Mouse (Mus musculus) liver, embryonic 14.5 days (tissue): ENCODE data around the gene Sh3glb1. TPM values are rescaled to one million over a fixed set of nuclear protein-coding genes. Genes with fewer than 3 reads are reported as not detected.

ENCODE experiments used
- ATAC-seq: fragments of 200-750 bp; cut with Nextera tagmentation; 2 replicates; pipeline ENCODE4 v1.8.0; 2017; ENCODE audit warnings: moderate number of reproducible peaks, mild to moderate bottlenecking, moderate library complexity; ENCODE audit not compliant: insufficient read depth
- DNase-seq, 3 experiments: peaks; one replicate each; pipeline ENCODE4 v3.0.0-alpha.2; 2012 to 2013; ENCODE audit warnings: low read depth in 3 of 3, low spot score in 3 of 3
- H3K27ac ChIP-seq: fragments of 300-500 bp; sonication (generic); 2 replicates; pipeline ENCODE4 v1.5.1; 2014; ENCODE audit warnings: moderate library complexity, mild to moderate bottlenecking, control low read depth, inconsistent platforms
- H3K27me3 ChIP-seq: fragments of 300-500 bp; sonication (generic); 2 replicates; pipeline ENCODE4 v1.6.1; 2014; ENCODE audit warnings: mild to moderate bottlenecking, low read length, moderate library complexity; ENCODE audit not compliant: control insufficient read depth, insufficient read depth
- H3K36me3 ChIP-seq: fragments of 300-500 bp; sonication (generic); replicated peaks from 2 replicates; pipeline ENCODE4 v1.6.1; 2014; ENCODE audit warnings: low read depth; ENCODE audit not compliant: control insufficient read depth, insufficient read depth
- H3K4me1 ChIP-seq, 2 experiments: fragments of 200-500 bp in 1 of 2; fragments of 300-500 bp in 1 of 2; sonication (generic) in 1 of 2; replicated peaks; 2 replicates each; pipeline ENCODE4 v1.6.1; 2012 to 2014; ENCODE audit warnings: antibody characterized with exemption in 1 of 2, inconsistent platforms in 1 of 2, low read length in 1 of 2; ENCODE audit not compliant: control insufficient read depth in 2 of 2, insufficient read depth in 2 of 2
- H3K4me2 ChIP-seq: fragments of 300-500 bp; sonication (generic); 2 replicates; pipeline ENCODE4 v1.6.1; 2014; ENCODE audit warnings: low read depth, mild to moderate bottlenecking, control low read depth, moderate library complexity
- H3K4me3 ChIP-seq, 2 experiments: fragments of 200-500 bp in 1 of 2; fragments of 300-500 bp in 1 of 2; sonication (generic) in 1 of 2; 2 replicates each; pipeline ENCODE4 v1.5.1; 2012 to 2014; ENCODE audit warnings: low read depth in 2 of 2, low read length in 2 of 2, mild to moderate bottlenecking in 2 of 2, control low read depth in 1 of 2, inconsistent platforms in 1 of 2, moderate library complexity in 1 of 2; ENCODE audit not compliant: insufficient read depth in 1 of 2
- H3K9ac ChIP-seq: fragments of 300-500 bp; sonication (generic); replicated peaks from 2 replicates; pipeline ENCODE4 v1.6.1; 2014; ENCODE audit warnings: mild to moderate bottlenecking, control low read depth, moderate library complexity
- H3K9me3 ChIP-seq: fragments of 300-500 bp; sonication (generic); 2 replicates; pipeline ENCODE4 v1.6.1; 2016; ENCODE audit warnings: low read length, mixed read lengths; ENCODE audit not compliant: control insufficient read depth
- CTCF ChIP-seq: IDR thresholded peaks from 2 replicates; pipeline ENCODE4 v1.5.1; 2016; ENCODE audit warnings: antibody characterized with exemption, low read depth, control low read depth
- EP300 ChIP-seq: IDR thresholded peaks from 2 replicates; pipeline ENCODE4 v1.6.1; 2016; ENCODE audit warnings: antibody characterized with exemption, low read depth
- WGBS: fragments of 180-500 bp; shearing (Covaris S2); extraction: QIAGEN DNeasy Blood & Tissue Kit; methylation state at CpG from one replicate; pipeline ENCODE4 v1.1.7; 2014; ENCODE audit not compliant: insufficient replicate concordance; 5-methylcytosine and 5-hydroxymethylcytosine counted together
- polyA plus RNA-seq, 2 experiments: library from polyadenylated mRNA; depleted of rRNA in 1 of 2; stranded (reverse) in 1 of 2; unstranded in 1 of 2; fragments of >200 nt; fragmentation: Nextera tagmentation in 1 of 2; extraction: Ambion mirVana in 1 of 2; gene quantifications; 2 replicates each; pipeline versions ENCODE4 v1.2.1 to v1.2.3; 2012 to 2014

The Sh3glb1 gene
- polyA plus RNA-seq, 2 experiments: 11.7 to 74.4 TPM

- Histone ChIP-seq H3K4me3 (no peak overlapping the region), H3K9me3 (no peaks in the 10 kb centered on the region), H3K36me3 (peaks cover 25% of the 10 kb centered on the region), H3K27me3 (no peaks in the 10 kb centered on the region), H3K4me1 (peaks cover 2 to 4% of the 10 kb centered on the region in 2 experiments; a peak in 3 of 4 replicates), H3K4me2 (no peak overlapping the region), H3K9ac (no peak overlapping the region), H3K27ac (no peak overlapping the region)
- no peak for DNase-seq
- TF ChIP-seq CTCF: no peak
- TF ChIP-seq EP300: no peak
- WGBS: 69% methylated on average over 6 of the region's 6 CpGs
- ATAC-seq: no peak
These were observed 16.2 kb downstream of the Sh3glb1 start for GRCm38 (mm10) chr3:144703959-144704358.

GRCm38 (mm10) chr3:144698790-144699433 is 21.2 kb downstream of the Sh3glb1 start:
- no peaks in the 10 kb centered on the region for H3K27me3 ChIP-seq
- H3K27ac ChIP-seq: no peak overlapping the region; the same call in none of the 2 replicates
- H3K4me3 ChIP-seq: no peak overlapping the region
- TF ChIP-seq CTCF: no peak
- no peak for TF ChIP-seq EP300
- H3K9ac ChIP-seq: no peak overlapping the region; the same call in 1 of the 2 replicates
- peaks cover 36% of the 10 kb centered on the region for H3K36me3 ChIP-seq
- H3K4me1 ChIP-seq: peaks cover 6 to 12% of the 10 kb centered on the region in 2 experiments; a peak in 3 of 4 replicates
- no peaks in the 10 kb centered on the region for H3K9me3 ChIP-seq
- peak; percentile 50; the same call in 1 of the 2 replicates for ATAC-seq
- WGBS: 27% methylated on average over 5 of the region's 5 CpGs
- no peak for DNase-seq
- no peak overlapping the region for H3K4me2 ChIP-seq

DNA sequence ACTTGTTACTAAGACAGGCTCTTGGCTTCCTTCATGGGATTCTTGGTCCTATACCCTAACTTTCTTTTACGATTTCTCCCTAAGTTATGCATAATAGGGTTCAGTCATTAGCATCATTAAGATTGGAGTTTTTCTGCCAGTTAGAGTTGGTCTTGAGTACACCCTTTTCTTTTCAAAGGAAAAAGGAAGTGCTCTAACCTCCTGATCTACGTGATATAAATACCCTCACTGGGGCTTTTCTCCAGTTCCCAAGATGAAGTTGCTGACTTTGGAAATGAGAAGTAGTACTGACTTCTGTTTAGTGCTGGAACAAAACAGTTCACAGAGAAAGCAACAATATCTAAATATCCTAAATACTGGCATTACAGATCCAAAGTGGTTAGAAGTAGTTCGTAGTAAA is 22.2 kb downstream of the Sh3glb1 start:
- no peaks in the 10 kb centered on the region for H3K9me3 ChIP-seq
- no peak overlapping the region for H3K27ac ChIP-seq
- TF ChIP-seq EP300: no peak
- TF ChIP-seq CTCF: no peak
- ATAC-seq (no peak), DNase-seq (no peak)
- peaks cover 6 to 12% of the 10 kb centered on the region in 2 experiments; a peak in 3 of 4 replicates for H3K4me1 ChIP-seq
- no peaks in the 10 kb centered on the region for H3K27me3 ChIP-seq
- H3K9ac ChIP-seq: no peak overlapping the region
- no peak overlapping the region for H3K4me3 ChIP-seq
- WGBS: 61% methylated on average over 3 of the region's 3 CpGs
- no peak overlapping the region for H3K4me2 ChIP-seq
- peaks cover 44% of the 10 kb centered on the region for H3K36me3 ChIP-seq

DNA sequence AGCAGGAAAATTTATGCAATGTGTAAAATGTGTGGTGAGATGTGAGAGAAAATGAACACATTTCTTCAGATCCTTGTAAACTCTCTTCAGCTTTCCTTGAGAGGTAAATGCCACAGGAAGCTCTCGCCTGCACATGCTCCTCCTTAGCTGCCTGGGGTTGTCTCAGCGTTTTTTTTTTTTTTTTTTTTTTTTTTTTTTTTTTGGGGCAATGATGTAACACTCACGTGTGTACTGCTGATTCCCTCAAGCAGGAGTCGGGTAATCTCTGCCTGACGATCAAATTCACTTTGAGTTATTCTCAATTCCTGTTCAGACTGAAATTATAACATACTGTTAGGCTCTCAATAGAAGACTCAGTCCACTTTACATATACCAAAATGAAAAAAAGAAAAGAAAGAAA is 23.0 kb downstream of the Sh3glb1 start:
- H3K9me3 ChIP-seq: no peaks in the 10 kb centered on the region
- peaks cover 44% of the 10 kb centered on the region for H3K36me3 ChIP-seq
- WGBS: 37% methylated on average over 5 of the region's 5 CpGs
- H3K27me3 ChIP-seq: no peaks in the 10 kb centered on the region
- TF ChIP-seq EP300: no peak
- TF ChIP-seq CTCF: no peak
- no peak overlapping the region for H3K4me2 ChIP-seq
- H3K27ac ChIP-seq: no peak overlapping the region
- H3K4me3 ChIP-seq: no peak overlapping the region
- H3K9ac ChIP-seq: no peak overlapping the region
- DNase-seq (no peak), ATAC-seq (no peak)
- H3K4me1 ChIP-seq: peaks cover 6 to 12% of the 10 kb centered on the region in 2 experiments; a peak in 3 of 4 replicates

DNA sequence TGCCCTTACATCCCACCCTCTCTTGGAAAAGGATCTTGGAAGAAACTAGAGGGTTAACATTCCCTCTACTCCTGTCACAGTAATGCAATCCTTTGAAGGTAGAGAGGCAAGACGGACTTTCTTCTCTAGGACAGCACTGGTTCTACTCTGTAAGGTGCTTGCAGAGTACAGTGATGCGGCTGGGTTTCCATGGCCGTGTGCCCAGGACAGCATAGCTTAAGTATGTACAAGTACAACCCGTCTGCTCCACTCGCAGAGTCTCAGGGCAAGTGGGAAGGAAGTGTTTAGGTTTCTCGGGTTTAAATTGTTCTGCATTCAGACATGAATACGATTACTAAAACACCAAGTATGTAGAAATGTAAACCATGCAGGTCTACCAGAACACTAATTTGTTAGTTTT is 25.2 kb downstream of the Sh3glb1 start:
- H3K9me3 ChIP-seq: no peaks in the 10 kb centered on the region
- H3K27ac ChIP-seq: no peak overlapping the region
- H3K36me3 ChIP-seq: peaks cover 46% of the 10 kb centered on the region
- whole genome bisulfite sequencing: 88% methylated on average over 7 of the region's 7 CpGs
- no peak for TF ChIP-seq EP300
- no peak for TF ChIP-seq CTCF
- no peaks in the 10 kb centered on the region for H3K27me3 ChIP-seq
- H3K9ac ChIP-seq: no peak overlapping the region
- peaks cover 6 to 12% of the 10 kb centered on the region in 2 experiments; a peak in 3 of 4 replicates for H3K4me1 ChIP-seq
- H3K4me3 ChIP-seq: no peak overlapping the region
- DNase-seq (no peak), ATAC-seq (no peak)
- no peak overlapping the region for H3K4me2 ChIP-seq
